Mouse (Mus musculus): ENCODE results near the gene Acot12. TPM values are rescaled to one million over a fixed set of nuclear protein-coding genes. Genes with fewer than 3 reads are reported as not detected.

Gene Acot12
- 0.06 and 0.24 TPM in 2 replicates for polyA plus RNA-seq (2015; fragmentation: Nextera tagmentation; extraction: Ambion mirVana)

GRCm38 (mm10) chr13:91741280-91742047 is at the start of gene Acot12:
TSS of gene Acot12 (plus strand) at chr13:91741512.
- no peaks in the 10 kb centered on the region for H3K9me3 ChIP-seq (ENCODE audit: control insufficient read depth, low read length)
- peak within 1 kb of the TSS; percentile 91 for H3K4me2 ChIP-seq (ENCODE audit: low read length)
- peak; percentile 92 for ATAC-seq
- H3K4me3 ChIP-seq (ENCODE audit: low read length) = peak within 1 kb of the TSS; percentile 44
- no peaks in the 10 kb centered on the region for H3K27me3 ChIP-seq (replicated peaks; ENCODE audit: control insufficient read depth, insufficient read depth, low read length)
- no peaks in the 10 kb centered on the region for H3K36me3 ChIP-seq (ENCODE audit: control insufficient read depth, insufficient read depth, low read length)
- 7% methylated on average over 45 of the region's 45 CpGs for WGBS
- peaks cover 7% of the 10 kb centered on the region; the same call in 1 of the 2 replicates for H3K4me1 ChIP-seq (ENCODE audit: control insufficient read depth, insufficient read depth, low read depth, low read length)
- 0 out of 2 replicates have a peak within 1 kb of the TSS, but pooled peaks have one; percentile 24 for H3K27ac ChIP-seq (ENCODE audit: low read depth, low read length)
- peak within 1 kb of the TSS; percentile 76 for H3K9ac ChIP-seq (ENCODE audit: low read depth, low read length)

DNA sequence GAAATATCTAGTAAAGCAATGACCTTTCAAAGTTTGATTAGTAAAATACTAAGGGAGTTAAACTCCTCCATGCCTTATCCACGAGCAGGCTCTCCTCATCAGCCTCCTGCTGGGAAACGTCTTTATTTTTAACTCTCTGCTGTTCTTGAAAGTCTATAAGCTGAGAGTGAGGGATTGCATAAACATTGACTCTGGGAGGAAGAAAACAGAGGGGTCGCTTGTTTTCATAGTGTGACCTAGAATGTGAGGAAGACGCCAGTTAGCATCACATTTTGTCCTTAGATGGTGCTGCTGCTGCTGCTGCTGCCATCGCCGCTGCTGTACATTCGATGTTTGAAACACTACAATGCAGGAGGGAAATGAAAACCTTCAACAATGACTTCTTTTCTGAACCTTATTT is 47.7 kb upstream of the Acot12 start:
- no peaks in the 10 kb centered on the region for H3K9me3 ChIP-seq (ENCODE audit: control insufficient read depth, low read length)
- ATAC-seq = no peak
- peaks cover 3% of the 10 kb centered on the region; the same call in 1 of the 2 replicates for H3K36me3 ChIP-seq (ENCODE audit: control insufficient read depth, insufficient read depth, low read length)
- WGBS = 56% methylated on average over 7 of the region's 7 CpGs
- no peak overlapping the region for H3K4me3 ChIP-seq (ENCODE audit: low read length)
- H3K27ac ChIP-seq (ENCODE audit: low read depth, low read length) = no peak overlapping the region
- no peak overlapping the region for H3K9ac ChIP-seq (ENCODE audit: low read depth, low read length)
- no peak overlapping the region for H3K4me2 ChIP-seq (ENCODE audit: low read length)
- H3K27me3 ChIP-seq (replicated peaks; ENCODE audit: control insufficient read depth, insufficient read depth, low read length) = no peaks in the 10 kb centered on the region
- H3K4me1 ChIP-seq (ENCODE audit: control insufficient read depth, insufficient read depth, low read depth, low read length) = no peaks in the 10 kb centered on the region

DNA sequence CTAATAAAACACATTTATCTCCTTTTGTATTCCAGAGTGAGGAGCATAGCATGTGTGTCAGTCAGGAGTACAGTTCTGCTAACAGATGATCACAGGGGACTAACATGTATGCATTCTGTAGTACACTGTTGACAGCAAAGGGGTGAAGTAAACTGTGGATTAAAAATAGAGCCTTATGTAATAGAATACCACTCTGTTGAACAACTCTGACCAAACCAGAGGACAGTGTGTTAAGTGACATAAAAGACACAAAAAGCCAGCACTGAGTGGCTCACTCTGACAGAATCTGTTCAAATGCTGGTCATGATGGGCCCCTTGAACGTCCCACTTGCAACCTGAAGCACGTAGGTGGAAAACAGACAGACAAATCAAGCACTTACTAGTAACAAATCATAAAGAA is 45.9 kb upstream of the Acot12 start:
- H3K9me3 ChIP-seq (ENCODE audit: control insufficient read depth, low read length) = no peaks in the 10 kb centered on the region
- no peak overlapping the region for H3K27ac ChIP-seq (ENCODE audit: low read depth, low read length)
- no peaks in the 10 kb centered on the region for H3K4me1 ChIP-seq (ENCODE audit: control insufficient read depth, insufficient read depth, low read depth, low read length)
- 88% methylated on average over 2 of the region's 2 CpGs for WGBS
- no peak overlapping the region for H3K4me3 ChIP-seq (ENCODE audit: low read length)
- H3K27me3 ChIP-seq (replicated peaks; ENCODE audit: control insufficient read depth, insufficient read depth, low read length) = no peaks in the 10 kb centered on the region
- H3K4me2 ChIP-seq (ENCODE audit: low read length) = no peak overlapping the region
- no peak for ATAC-seq
- H3K36me3 ChIP-seq (ENCODE audit: control insufficient read depth, insufficient read depth, low read length) = no peaks in the 10 kb centered on the region; the same call in 1 of the 2 replicates
- no peak overlapping the region for H3K9ac ChIP-seq (ENCODE audit: low read depth, low read length)

DNA sequence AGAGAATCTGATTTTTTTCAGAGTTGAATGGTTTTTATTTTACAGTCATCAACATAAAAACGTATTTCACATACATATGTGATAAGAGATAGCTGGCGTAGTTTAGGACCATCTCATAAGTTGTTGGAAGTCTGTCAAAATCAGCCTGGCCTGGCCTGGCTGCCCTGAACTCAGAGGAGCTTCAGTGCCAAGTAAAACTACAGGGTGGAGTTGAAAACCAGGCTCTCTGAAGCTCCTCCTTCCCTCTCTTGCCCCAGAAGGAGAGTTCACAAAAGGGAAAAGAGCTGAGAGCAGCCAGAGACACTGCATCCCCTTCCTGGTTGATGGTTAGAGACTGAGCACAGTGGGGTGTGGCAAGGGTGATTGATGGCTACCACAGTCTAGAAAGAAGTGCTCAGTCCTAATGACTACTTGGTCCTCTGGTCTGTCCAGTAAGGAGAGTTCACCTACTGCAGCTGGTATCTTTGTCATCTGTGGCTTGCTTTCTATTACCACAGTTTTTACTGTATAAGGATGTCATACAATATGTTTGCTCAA is 45.1 kb upstream of the Acot12 start:
- Histone ChIP-seq H3K27ac (ENCODE audit: low read depth, low read length) (peak overlapping the region; percentile 29; the same call in 1 of the 2 replicates), H3K9me3 (ENCODE audit: control insufficient read depth, low read length) (no peaks in the 10 kb centered on the region), H3K27me3 (replicated peaks; ENCODE audit: control insufficient read depth, insufficient read depth, low read length) (no peaks in the 10 kb centered on the region), H3K4me2 (ENCODE audit: low read length) (no peak overlapping the region), H3K4me3 (ENCODE audit: low read length) (no peak overlapping the region), H3K9ac (ENCODE audit: low read depth, low read length) (no peak overlapping the region), H3K4me1 (ENCODE audit: control insufficient read depth, insufficient read depth, low read depth, low read length) (no peaks in the 10 kb centered on the region), H3K36me3 (ENCODE audit: control insufficient read depth, insufficient read depth, low read length) (no peaks in the 10 kb centered on the region)
- ATAC-seq = no peak
- WGBS = 85% methylated on average over 2 of the region's 2 CpGs

DNA sequence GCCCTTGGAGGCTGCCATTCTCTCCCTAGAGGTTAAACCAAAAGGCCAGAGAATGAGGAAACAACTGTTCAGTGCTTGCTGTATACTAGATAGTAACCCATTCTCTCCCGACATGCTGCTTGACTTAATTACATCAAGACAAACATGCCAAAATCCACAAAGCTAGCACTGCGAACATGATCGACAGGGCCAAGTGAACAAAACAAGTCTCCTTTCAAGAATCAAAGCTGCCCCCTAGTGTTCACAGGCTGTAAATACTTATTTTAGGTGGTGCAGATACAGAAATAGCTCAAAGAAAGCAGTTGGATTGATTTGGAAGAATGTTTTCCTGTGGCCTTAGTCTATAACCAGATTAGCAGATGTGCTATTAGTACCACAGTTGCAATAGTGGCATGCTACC is 44.3 kb upstream of the Acot12 start:
- H3K9ac ChIP-seq (ENCODE audit: low read depth, low read length) = no peak overlapping the region
- H3K27ac ChIP-seq (ENCODE audit: low read depth, low read length) = no peak overlapping the region
- no peaks in the 10 kb centered on the region for H3K9me3 ChIP-seq (ENCODE audit: control insufficient read depth, low read length)
- no peaks in the 10 kb centered on the region for H3K27me3 ChIP-seq (replicated peaks; ENCODE audit: control insufficient read depth, insufficient read depth, low read length)
- no peak overlapping the region for H3K4me3 ChIP-seq (ENCODE audit: low read length)
- no peak overlapping the region for H3K4me2 ChIP-seq (ENCODE audit: low read length)
- no peaks in the 10 kb centered on the region for H3K36me3 ChIP-seq (ENCODE audit: control insufficient read depth, insufficient read depth, low read length)
- no peaks in the 10 kb centered on the region for H3K4me1 ChIP-seq (ENCODE audit: control insufficient read depth, insufficient read depth, low read depth, low read length)
- WGBS = 22% methylated on average over 3 of the region's 3 CpGs
- peak; percentile 43; the same call in 1 of the 2 replicates for ATAC-seq

DNA sequence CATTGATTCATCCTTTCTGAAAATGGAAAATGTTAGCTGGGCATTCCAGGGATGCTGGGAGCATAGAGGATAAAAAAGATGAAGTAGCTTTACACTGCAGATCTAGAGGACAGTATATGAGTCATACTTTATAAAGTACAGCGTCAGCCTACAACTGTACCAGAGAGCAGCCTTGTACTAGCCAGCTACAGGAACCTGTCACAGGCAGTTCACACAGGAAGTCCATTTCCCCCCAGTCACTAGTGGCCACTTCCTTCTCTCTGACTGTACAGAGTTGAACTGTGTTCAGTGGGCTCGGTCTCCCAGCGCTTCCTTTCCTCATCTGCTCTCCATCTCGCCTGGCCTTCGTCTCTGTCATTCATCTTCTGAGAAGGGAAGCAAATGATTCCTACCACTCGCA is 39.0 kb upstream of the Acot12 start:
- H3K4me3 ChIP-seq (ENCODE audit: low read length) = no peak overlapping the region
- no peak overlapping the region for H3K9ac ChIP-seq (ENCODE audit: low read depth, low read length)
- no peak overlapping the region for H3K4me2 ChIP-seq (ENCODE audit: low read length)
- H3K4me1 ChIP-seq (ENCODE audit: control insufficient read depth, insufficient read depth, low read depth, low read length) = no peaks in the 10 kb centered on the region
- no peak overlapping the region for H3K27ac ChIP-seq (ENCODE audit: low read depth, low read length)
- WGBS = 86% methylated on average over 6 of the region's 6 CpGs
- no peaks in the 10 kb centered on the region for H3K36me3 ChIP-seq (ENCODE audit: control insufficient read depth, insufficient read depth, low read length)
- H3K27me3 ChIP-seq (replicated peaks; ENCODE audit: control insufficient read depth, insufficient read depth, low read length) = no peaks in the 10 kb centered on the region
- H3K9me3 ChIP-seq (ENCODE audit: control insufficient read depth, low read length) = no peaks in the 10 kb centered on the region
- no peak for ATAC-seq

DNA sequence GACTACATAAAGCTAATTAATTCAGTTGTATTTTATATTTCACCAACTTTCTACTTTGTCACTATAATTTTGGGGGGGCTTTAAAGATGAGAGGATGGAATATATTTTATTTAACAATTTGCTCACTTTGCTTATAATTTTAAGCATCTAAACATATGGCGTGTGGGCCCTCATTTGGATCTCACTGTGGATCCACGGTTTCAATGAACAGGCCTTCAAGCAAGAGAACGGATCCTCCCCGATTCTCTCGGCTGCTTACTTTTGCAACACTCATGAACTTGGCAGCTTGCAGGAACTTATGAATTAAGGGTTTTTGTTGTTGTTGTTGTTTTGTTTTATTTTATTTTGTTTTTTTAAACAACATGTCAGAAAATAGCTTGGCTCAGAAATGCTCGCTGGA is 21.8 kb upstream of the Acot12 start:
- Histone ChIP-seq H3K27ac (ENCODE audit: low read depth, low read length) (no peak overlapping the region), H3K36me3 (ENCODE audit: control insufficient read depth, insufficient read depth, low read length) (no peaks in the 10 kb centered on the region), H3K4me2 (ENCODE audit: low read length) (no peak overlapping the region), H3K4me1 (ENCODE audit: control insufficient read depth, insufficient read depth, low read depth, low read length) (no peaks in the 10 kb centered on the region), H3K4me3 (ENCODE audit: low read length) (no peak overlapping the region), H3K9ac (ENCODE audit: low read depth, low read length) (no peak overlapping the region), H3K27me3 (replicated peaks; ENCODE audit: control insufficient read depth, insufficient read depth, low read length) (no peaks in the 10 kb centered on the region), H3K9me3 (ENCODE audit: control insufficient read depth, low read length) (no peaks in the 10 kb centered on the region)
- ATAC-seq = no peak
- 93% methylated on average over 6 of the region's 6 CpGs for WGBS

- ATAC-seq = peak; percentile 58; the same call in 1 of the 2 replicates
- H3K4me2 ChIP-seq (ENCODE audit: low read length) = no peak overlapping the region
- no peaks in the 10 kb centered on the region for H3K4me1 ChIP-seq (ENCODE audit: control insufficient read depth, insufficient read depth, low read depth, low read length)
- H3K27me3 ChIP-seq (replicated peaks; ENCODE audit: control insufficient read depth, insufficient read depth, low read length) = no peaks in the 10 kb centered on the region
- no peak overlapping the region for H3K4me3 ChIP-seq (ENCODE audit: low read length)
- H3K9me3 ChIP-seq (ENCODE audit: control insufficient read depth, low read length) = no peaks in the 10 kb centered on the region
- no peak overlapping the region for H3K9ac ChIP-seq (ENCODE audit: low read depth, low read length)
- WGBS = 67% methylated on average over 8 of the region's 8 CpGs
- no peak overlapping the region for H3K27ac ChIP-seq (ENCODE audit: low read depth, low read length)
- no peaks in the 10 kb centered on the region for H3K36me3 ChIP-seq (ENCODE audit: control insufficient read depth, insufficient read depth, low read length)
These were observed 18.1 kb upstream of the Acot12 start for GRCm38 (mm10) chr13:91723108-91723735.

DNA sequence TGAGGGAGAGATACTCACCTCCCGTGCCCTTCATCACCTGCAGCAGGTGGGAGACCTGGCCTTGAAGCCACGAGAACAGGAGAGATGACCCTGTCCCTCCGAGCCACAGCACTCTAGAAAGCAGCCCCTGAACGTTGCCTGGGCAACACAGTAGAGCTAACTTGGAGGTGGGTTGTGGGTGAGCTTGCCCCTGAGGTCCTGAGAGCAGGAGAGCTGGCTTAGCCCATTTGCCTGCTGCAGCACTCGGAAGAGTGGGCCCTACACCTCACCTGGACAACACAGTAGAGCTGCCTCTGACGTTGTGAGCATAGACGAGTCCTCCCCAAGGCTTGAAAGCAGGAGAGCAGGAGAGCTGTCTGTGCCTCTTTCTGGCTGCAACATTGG is 17.6 kb upstream of the Acot12 start:
- ATAC-seq = peak; percentile 42; the same call in 1 of the 2 replicates
- Histone ChIP-seq H3K36me3 (ENCODE audit: control insufficient read depth, insufficient read depth, low read length) (no peaks in the 10 kb centered on the region), H3K9ac (ENCODE audit: low read depth, low read length) (no peak overlapping the region), H3K27ac (ENCODE audit: low read depth, low read length) (no peak overlapping the region), H3K4me3 (ENCODE audit: low read length) (no peak overlapping the region), H3K4me2 (ENCODE audit: low read length) (no peak overlapping the region), H3K9me3 (ENCODE audit: control insufficient read depth, low read length) (no peaks in the 10 kb centered on the region), H3K27me3 (replicated peaks; ENCODE audit: control insufficient read depth, insufficient read depth, low read length) (no peaks in the 10 kb centered on the region), H3K4me1 (ENCODE audit: control insufficient read depth, insufficient read depth, low read depth, low read length) (no peaks in the 10 kb centered on the region)
- WGBS = 82% methylated on average over 7 of the region's 7 CpGs
